Mouse (Mus musculus) v-Abl transformed pro-B cells (cell line): ENCODE results near the gene Olfr1325.
"Not testable (repeated sequence)": the region's sequence is repeated elsewhere in the genome, so short reads cannot be mapped to it uniquely, and the experiment has no call there.

ENCODE experiments used
- in situ Hi-C, 2 experiments: fragments of 400-800 bp; cut with MboI; formaldehyde crosslinking; loops; one replicate each; pipeline ENCODE4 v1.15.1; 2025; ENCODE audit not compliant: unreplicated experiment in 2 of 2

The Olfr1325 gene

DNA sequence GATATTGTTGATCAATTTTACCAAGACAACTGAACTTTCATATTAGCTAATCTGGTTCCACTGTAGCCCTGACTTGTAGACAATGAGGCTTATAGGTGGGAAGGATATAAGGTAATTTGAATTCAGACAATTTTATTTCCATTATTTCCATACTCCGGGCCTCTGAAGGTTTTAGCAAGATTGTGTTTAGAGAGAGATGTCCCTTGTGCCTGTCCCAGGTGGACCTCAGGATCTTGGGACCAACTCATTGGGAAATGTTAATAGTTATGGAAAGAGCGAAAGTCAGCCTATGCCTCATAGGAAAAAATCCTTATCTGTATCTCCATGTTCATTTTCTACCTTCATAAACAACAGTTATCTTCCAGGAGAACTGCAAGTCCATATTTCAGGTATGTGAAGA, at the start of gene Olfr1325:
Gene Olfr1325 (plus strand): TSS at position 301 of the 400 bp plus-strand sequence.
- in situ Hi-C loops, result no loop called here

DNA sequence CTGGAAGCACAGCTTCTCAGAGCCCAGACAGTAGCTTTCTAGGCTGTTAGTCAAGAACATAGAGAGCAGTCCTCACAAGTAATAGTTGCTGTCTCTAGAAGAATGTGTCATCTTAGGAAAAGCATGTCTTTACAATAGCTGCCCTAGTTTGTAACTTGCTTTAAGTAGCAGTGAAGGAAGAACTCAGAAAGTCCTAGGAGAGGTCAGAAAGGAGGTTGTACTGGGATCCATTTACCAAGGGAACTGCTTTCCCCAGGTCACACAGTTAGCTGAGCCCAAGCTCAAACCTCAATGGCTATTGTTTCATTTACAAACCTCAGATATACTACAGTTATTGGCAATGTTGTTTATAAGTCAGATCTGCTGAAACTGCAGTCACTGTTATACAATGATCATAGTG, 17.7 kb upstream of the Olfr1325 start, which contains the start of gene Olfr1326-ps1:
Gene Olfr1326-ps1 (minus strand): TSS at position 101 of the 400 bp plus-strand sequence.
- in situ Hi-C loops, result no loop called here

DNA sequence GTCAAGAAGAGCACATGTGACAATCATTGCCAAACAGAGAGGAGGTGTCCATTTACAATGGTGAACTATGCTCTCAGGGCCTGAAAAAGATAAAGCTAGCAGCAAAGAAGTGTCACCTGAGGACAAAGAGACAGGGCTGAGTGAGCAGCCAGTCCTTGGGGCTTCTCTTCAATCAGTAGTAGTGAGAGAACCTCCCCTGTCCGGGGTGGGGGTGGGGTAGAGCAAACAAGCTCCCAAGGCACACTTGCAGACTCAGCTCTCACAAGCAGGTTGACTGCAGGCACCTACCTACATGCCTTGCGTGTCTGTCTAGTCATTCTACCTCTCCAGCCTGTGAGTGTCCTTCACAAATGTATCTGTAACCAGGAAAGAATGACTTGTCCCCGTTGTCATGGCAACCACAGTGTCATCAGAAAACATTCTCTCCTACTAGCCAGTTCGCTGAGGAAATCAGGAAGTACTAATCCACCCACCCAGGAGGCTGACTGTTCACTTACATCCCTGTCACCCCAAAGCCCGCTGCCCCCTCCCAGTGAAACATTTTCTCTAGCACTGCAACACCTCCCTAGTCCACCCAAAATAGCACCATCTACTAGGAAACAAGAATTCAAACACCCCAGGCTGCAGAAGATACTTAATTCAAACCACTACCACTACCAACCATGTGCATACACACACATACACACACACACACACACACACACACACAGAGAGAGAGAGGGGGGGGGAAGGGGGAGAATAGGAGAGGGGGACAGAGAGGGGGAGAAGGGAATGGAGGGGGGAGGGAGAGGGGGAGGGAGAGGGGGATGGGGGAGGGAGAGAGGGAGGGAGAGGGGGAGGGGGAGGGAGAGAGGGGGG, 53.2 kb downstream of the Olfr1325 start, which contains the start of gene Gm5640:
Gene Gm5640 (minus strand): TSS at position 170 of the 858 bp plus-strand sequence.
- in situ Hi-C loops, result not testable (repeated sequence)

DNA sequence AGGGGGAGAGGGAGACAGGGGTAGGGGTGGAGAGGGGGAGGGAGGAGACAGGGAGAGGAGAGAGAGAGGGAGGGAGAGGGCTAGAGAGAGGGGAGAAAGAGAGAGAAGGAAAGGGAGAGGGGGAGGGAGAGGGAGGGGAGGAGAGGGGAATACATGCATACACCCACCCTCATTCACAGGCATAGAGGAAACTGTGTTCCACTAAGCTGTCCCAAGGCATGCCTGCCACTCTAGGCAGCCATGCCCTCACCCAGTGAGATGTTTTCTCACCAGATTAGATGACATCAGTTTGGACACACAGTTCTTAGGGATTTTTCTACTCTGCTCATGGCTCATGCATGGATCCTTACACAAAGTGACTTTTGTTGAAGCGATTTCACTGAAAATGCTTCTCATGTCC, 53.9 kb downstream of the Olfr1325 start:
- in situ Hi-C loops, result not testable (repeated sequence)
